ENCODE assay signal across 13 mouse cellular contexts in the genomic region with DNA sequence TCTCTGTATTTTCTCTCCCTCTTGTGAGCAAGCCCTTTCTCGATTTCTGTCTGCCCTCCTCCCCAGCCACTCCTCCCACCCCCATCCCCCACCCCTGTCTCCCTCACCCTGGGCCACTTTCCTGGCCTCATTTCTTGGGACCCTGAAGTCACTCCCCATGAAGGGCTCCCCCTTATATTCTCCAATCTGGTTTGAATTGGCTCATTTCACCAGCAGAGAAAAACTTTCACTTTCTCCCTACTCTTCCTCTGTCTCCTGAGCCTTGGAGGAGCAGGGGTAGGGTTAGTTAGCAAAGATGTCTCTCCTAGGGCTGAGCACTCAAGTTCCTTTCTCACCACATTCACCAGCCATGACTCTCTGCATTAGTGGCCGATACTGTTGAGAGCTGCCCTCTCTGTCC.
DNase-seq lines count a peak whose midpoint lies in the region; ATAC-seq and TF ChIP-seq lines count a peak whose summit lies in the region.
"Had no signal": no experiment of that assay in that cellular context is flagged by ENCODE, and none has a peak within 500 bp of the region (broad histone marks: within the 10 kb centered on the region; RNA-seq: fewer than 3 reads in every experiment).

No protein-coding gene starts in this region.

- no peak for TF ChIP-seq CTCF in left cerebral cortex, adult 2 months (IDR thresholded peaks at IDR 0.05)
- no peak for TF ChIP-seq CTCF in olfactory bulb, adult 2 months (IDR thresholded peaks at IDR 0.05; ENCODE audit: insufficient read depth, low read depth, low read length)

- intact Hi-C loops in heart, postnatal 36 days (cut with DNase I) = loop anchor here (5.0 kb wide), 1 partner anchor 67 kb away; no protein-coding TSS in a partner anchor
- intact Hi-C loops in left cerebral cortex, adult 2 months (cut with DNase I) = no loop called here

- H3K36me3 ChIP-seq in heart, embryonic 15.5 days = no peaks in the 10 kb centered on the region
- no peaks in the 10 kb centered on the region for H3K36me3 ChIP-seq in embryonic facial prominence, embryonic 14.5 days (ENCODE audit: control insufficient read depth, insufficient read depth, low read length)
- H3K36me3 ChIP-seq: hindbrain, embryonic 12.5 days; limb, embryonic 12.5 days had no signal

- H3K9ac ChIP-seq in heart, embryonic 15.5 days = no peak overlapping the region
- no peak overlapping the region for H3K9ac ChIP-seq in embryonic facial prominence, embryonic 14.5 days (ENCODE audit: low read depth, low read length)
- H3K9ac ChIP-seq: hindbrain, embryonic 12.5 days; limb, embryonic 12.5 days had no signal

- H3K27ac ChIP-seq in heart, embryonic 15.5 days = peak overlapping the region; percentile 75
- peak overlapping the region; percentile 24; the same call in 1 of the 2 replicates for H3K27ac ChIP-seq in left cerebral cortex, adult 2 months
- H3K27ac ChIP-seq in embryonic facial prominence, embryonic 14.5 days (replicated peaks; ENCODE audit: low read depth, low read length) = peak overlapping the region; percentile 49; the same call in 1 of the 2 replicates
- 0 out of 2 replicates have a peak overlapping the region, but pooled peaks have one; percentile 27 for H3K27ac ChIP-seq in olfactory bulb, adult 2 months (ENCODE audit: insufficient read depth, low read depth, low read length)
- H3K27ac ChIP-seq: hindbrain, embryonic 12.5 days; limb, embryonic 12.5 days; macrophage had no signal

- H3K4me1 ChIP-seq in heart, embryonic 15.5 days (replicated peaks) = peaks cover 28% of the 10 kb centered on the region
- peaks cover 11% of the 10 kb centered on the region for H3K4me1 ChIP-seq in embryonic facial prominence, embryonic 14.5 days (ENCODE audit: control insufficient read depth, insufficient read depth, low read length)
- H3K4me1 ChIP-seq in olfactory bulb, adult 2 months (ENCODE audit: control insufficient read depth, insufficient read depth, low read length) = peaks cover 11% of the 10 kb centered on the region

- no peak overlapping the region for H3K4me2 ChIP-seq in heart, embryonic 15.5 days
- H3K4me2 ChIP-seq in embryonic facial prominence, embryonic 14.5 days (ENCODE audit: low read depth, low read length) = no peak overlapping the region
- H3K4me2 ChIP-seq: hindbrain, embryonic 12.5 days; limb, embryonic 12.5 days had no signal

- no peak for TF ChIP-seq POLR2A in olfactory bulb, adult 2 months (IDR thresholded peaks at IDR 0.05; ENCODE audit: insufficient read depth, low read depth, low read length)

- DNase-seq in heart, postnatal 36 days = no peak
- DNase-seq in left cerebral cortex, adult 2 months (ENCODE audit: extremely low spot score in 1 of 2, low spot score in 2 of 2) = no peak
- DNase-seq in left cerebral cortex, adult 11 months (ENCODE audit: low spot score) = no peak
- DNase-seq in embryonic facial prominence, embryonic 14.5 days (ENCODE audit: low spot score) = no peak
- DNase-seq in urinary bladder, postnatal 14 days (ENCODE audit: low spot score) = no peak
- DNase-seq: cerebellum, adult 11-12 months; thymus, postnatal 14 days had no signal

- 39% methylated on average over 2 of the region's 2 CpGs for WGBS in heart, embryonic 15.5 days
- WGBS in embryonic facial prominence, embryonic 14.5 days = 18% methylated on average over 2 of the region's 2 CpGs
- WGBS in olfactory bulb, adult 2 months = 48% methylated on average over 2 of the region's 2 CpGs

- no peaks in the 10 kb centered on the region for H3K9me3 ChIP-seq in heart, embryonic 15.5 days (replicated peaks)
- no peaks in the 10 kb centered on the region for H3K9me3 ChIP-seq in embryonic facial prominence, embryonic 14.5 days (ENCODE audit: control insufficient read depth, low read length)
- H3K9me3 ChIP-seq: hindbrain, embryonic 12.5 days; limb, embryonic 12.5 days had no signal

- ATAC-seq in heart, embryonic 15.5 days (replicated peaks; ENCODE audit: insufficient number of reproducible peaks, insufficient read depth, low FRiP score, low read depth) = no peak
- ATAC-seq in embryonic facial prominence, embryonic 14.5 days (ENCODE audit: low read depth) = no peak
- ATAC-seq: activated CD4-positive, CD25-positive, alpha-beta regulatory T cell, adult 4 months had no signal

- no peak overlapping the region for H3K4me3 ChIP-seq in heart, embryonic 15.5 days
- H3K4me3 ChIP-seq in left cerebral cortex, adult 2 months = no peak overlapping the region
- no peak overlapping the region for H3K4me3 ChIP-seq in embryonic facial prominence, embryonic 14.5 days (ENCODE audit: low read depth, low read length)
- no peak overlapping the region for H3K4me3 ChIP-seq in olfactory bulb, adult 2 months (ENCODE audit: insufficient read depth, low read depth, low read length)
- H3K4me3 ChIP-seq: hindbrain, embryonic 12.5 days; limb, embryonic 12.5 days had no signal

- no peaks in the 10 kb centered on the region for H3K27me3 ChIP-seq in heart, embryonic 15.5 days
- no peaks in the 10 kb centered on the region for H3K27me3 ChIP-seq in embryonic facial prominence, embryonic 14.5 days (replicated peaks; ENCODE audit: control insufficient read depth, insufficient read depth, low read length)
- H3K27me3 ChIP-seq: hindbrain, embryonic 12.5 days; limb, embryonic 12.5 days had no signal

Comparison
In these comparisons a context has a peak if more than half of its experiments do, and no peak if none do; other contexts are left out.
1. H3K27ac ChIP-seq: peak in every context shown above with its lines; median percentile 75 in heart, embryonic 15.5 days; 49 in embryonic facial prominence, embryonic 14.5 days; 27 in olfactory bulb, adult 2 months; 24 in left cerebral cortex, adult 2 months.